Mouse (Mus musculus) MEL (cell line): ENCODE measurements at regions not wholly inside any gene's neighbourhood (a gene's known extent, or its start where the extent isn't known, plus 50 kb on each side); places are given as distances from the start of the nearest gene placed in this dataset.

Experiments used
- CHD2 ChIP-seq: IDR thresholded peaks from 2 replicates; pipeline ENCODE4 v1.6.1; 2011; ENCODE audit warnings: low read length, improper control_type of control experiment
- CTCF ChIP-seq, 3 experiments: IDR thresholded peaks in 2 of 3; conservative IDR thresholded peaks in 1 of 3; 2 replicates each; pipeline ENCODE4 v1.5.1; 2011 to 2012; ENCODE audit warnings: low read length in 3 of 3, low read depth in 2 of 3, mild to moderate bottlenecking in 2 of 3, improper control_type of control experiment in 1 of 3, inconsistent platforms in 1 of 3, mixed read lengths in 1 of 3, moderate library complexity in 1 of 3; ENCODE audit not compliant: control insufficient read depth in 1 of 3, insufficient read depth in 1 of 3, poor library complexity in 1 of 3, severe bottlenecking in 1 of 3
- TCF12 ChIP-seq: IDR thresholded peaks from 2 replicates; pipeline ENCODE4 v1.6.1; 2014; ENCODE audit warnings: low read depth, mild to moderate bottlenecking, inconsistent platforms, low read length, improper control_type of control experiment, moderate library complexity

DNA sequence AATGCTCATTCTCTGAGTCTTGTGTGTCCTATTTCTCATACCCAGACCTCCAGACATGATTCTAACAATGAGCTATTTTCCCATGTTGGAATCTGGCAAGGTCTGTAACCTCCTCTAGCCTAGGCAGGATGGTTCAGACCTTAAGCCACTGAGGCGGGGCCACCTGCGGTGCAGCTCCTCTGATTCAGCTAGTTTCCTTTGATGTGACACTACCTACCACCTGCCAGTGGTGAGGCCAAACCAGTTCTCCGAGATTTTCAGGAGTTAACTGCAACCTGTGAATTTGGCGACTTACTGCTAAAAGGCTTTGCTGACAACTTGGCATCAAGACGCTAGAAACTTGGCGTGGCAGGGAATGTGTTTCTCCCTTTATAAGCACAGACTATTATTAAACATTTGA, 2691.3 kb downstream of the Gm37988 start:
- no peak for TF ChIP-seq CHD2
- TF ChIP-seq TCF12, result no peak
- no peak for TF ChIP-seq CTCF (IDR thresholded peaks at IDR 0.05 in 2 of 3, conservative IDR thresholded peaks at IDR 0.05 in 1 of 3; ENCODE audit: control insufficient read depth in 1 of 3, insufficient read depth in 1 of 3, low read depth in 2 of 3, low read length in 3 of 3, poor library complexity in 1 of 3, severe bottlenecking in 1 of 3)
